Mouse (Mus musculus) embryonic fibroblast, embryonic 13.5 days (primary cell): ENCODE results near the gene March10. TPM values are rescaled to one million over a fixed set of nuclear protein-coding genes. Genes with fewer than 3 reads are reported as not detected.

Experiments
- H3K27ac ChIP-seq: 2 replicates; pipeline ENCODE4 v1.5.1; 2012; ENCODE audit warnings: low read length, control low read depth, inconsistent platforms; ENCODE audit not compliant: insufficient read depth
- H3K4me1 ChIP-seq: 2 replicates; pipeline ENCODE4 v1.6.1; 2011; ENCODE audit warnings: low read length; ENCODE audit not compliant: control insufficient read depth, insufficient read depth
- H3K4me3 ChIP-seq: 2 replicates; pipeline ENCODE4 v1.5.1; 2011; ENCODE audit warnings: mild to moderate bottlenecking, control low read depth, low read length; ENCODE audit not compliant: insufficient read depth
- CTCF ChIP-seq: IDR thresholded peaks from 2 replicates; pipeline ENCODE4 v1.5.1; 2011; ENCODE audit warnings: mild to moderate bottlenecking, control low read depth, low read length, moderate library complexity, borderline replicate concordance; ENCODE audit not compliant: insufficient read depth
- POLR2A ChIP-seq: IDR thresholded peaks from 2 replicates; pipeline ENCODE4 v1.6.1; 2011; ENCODE audit warnings: low read depth, mild to moderate bottlenecking, control low read depth, low read length, moderate library complexity
- polyA plus RNA-seq: library from polyadenylated mRNA; stranded (reverse); fragments of >200 nt; gene quantifications from 2 replicates; pipeline ENCODE4 v1.2.4, GENCODE M21; 2011; ENCODE audit warnings: low read depth; ENCODE audit not compliant: missing spikeins, insufficient read length

Gene March10
- polyA plus RNA-seq, 1 experiment, result not detected

GRCm38 (mm10) chr11:105424643-105425042 is 31.9 kb downstream of the March10 start:
- Histone ChIP-seq H3K4me3 (no peak overlapping the region), H3K4me1 (no peaks in the 10 kb centered on the region), H3K27ac (no peak overlapping the region)
- no peak for TF ChIP-seq CTCF
- TF ChIP-seq POLR2A, result no peak

GRCm38 (mm10) chr11:105420671-105421450 is 35.7 kb downstream of the March10 start:
- no peak for TF ChIP-seq POLR2A
- no peak for TF ChIP-seq CTCF
- Histone ChIP-seq H3K4me3 (no peak overlapping the region), H3K4me1 (no peaks in the 10 kb centered on the region), H3K27ac (no peak overlapping the region)

DNA sequence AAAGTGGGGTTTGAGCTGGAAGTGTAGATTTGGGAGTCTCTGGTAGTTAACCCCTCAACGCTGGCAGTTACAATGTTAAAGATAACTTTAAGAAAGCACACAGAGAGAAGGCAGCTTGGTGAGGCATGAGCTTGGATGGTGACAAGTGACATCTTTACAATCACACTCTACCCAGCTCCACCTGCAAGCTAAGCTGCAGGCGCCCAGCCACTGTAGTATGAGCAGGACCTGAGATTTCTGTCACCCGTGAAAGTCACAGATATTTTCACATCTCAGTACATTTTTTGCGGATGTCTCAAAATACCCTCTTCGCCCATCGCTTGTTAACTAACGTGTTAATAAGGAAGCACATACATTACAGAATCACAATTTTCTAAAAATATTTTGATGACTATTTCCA is 36.6 kb downstream of the March10 start:
- Histone ChIP-seq H3K4me1 (no peaks in the 10 kb centered on the region), H3K4me3 (no peak overlapping the region), H3K27ac (no peak overlapping the region)
- TF ChIP-seq POLR2A, result no peak
- TF ChIP-seq CTCF, result no peak

GRCm38 (mm10) chr11:105414009-105414408 is 42.5 kb downstream of the March10 start:
- no peak for TF ChIP-seq CTCF
- TF ChIP-seq POLR2A, result no peak
- Histone ChIP-seq H3K27ac (no peak overlapping the region), H3K4me1 (no peaks in the 10 kb centered on the region), H3K4me3 (no peak overlapping the region)

DNA sequence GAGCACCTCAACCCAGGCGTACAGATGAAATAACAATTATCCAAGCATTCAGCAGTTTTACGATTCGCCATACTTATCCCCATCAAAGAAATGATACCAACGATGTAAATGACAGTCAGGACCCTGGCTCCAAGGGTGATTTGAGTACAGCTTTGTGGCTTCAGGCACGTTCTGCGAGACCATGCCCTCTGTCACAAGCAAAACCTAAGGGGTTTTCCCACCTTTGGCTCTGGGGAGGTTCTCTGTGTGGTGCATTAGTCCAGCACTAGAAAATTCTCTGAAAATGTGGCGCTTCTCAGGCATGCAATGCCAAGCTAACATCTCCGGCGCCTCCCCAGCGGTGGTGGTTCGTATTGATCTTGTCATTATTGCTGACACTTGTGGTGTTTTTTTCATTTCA is 47.1 kb downstream of the March10 start:
- Histone ChIP-seq H3K27ac (no peak overlapping the region), H3K4me1 (no peaks in the 10 kb centered on the region)
- no peak for TF ChIP-seq POLR2A
- TF ChIP-seq CTCF, result no peak

DNA sequence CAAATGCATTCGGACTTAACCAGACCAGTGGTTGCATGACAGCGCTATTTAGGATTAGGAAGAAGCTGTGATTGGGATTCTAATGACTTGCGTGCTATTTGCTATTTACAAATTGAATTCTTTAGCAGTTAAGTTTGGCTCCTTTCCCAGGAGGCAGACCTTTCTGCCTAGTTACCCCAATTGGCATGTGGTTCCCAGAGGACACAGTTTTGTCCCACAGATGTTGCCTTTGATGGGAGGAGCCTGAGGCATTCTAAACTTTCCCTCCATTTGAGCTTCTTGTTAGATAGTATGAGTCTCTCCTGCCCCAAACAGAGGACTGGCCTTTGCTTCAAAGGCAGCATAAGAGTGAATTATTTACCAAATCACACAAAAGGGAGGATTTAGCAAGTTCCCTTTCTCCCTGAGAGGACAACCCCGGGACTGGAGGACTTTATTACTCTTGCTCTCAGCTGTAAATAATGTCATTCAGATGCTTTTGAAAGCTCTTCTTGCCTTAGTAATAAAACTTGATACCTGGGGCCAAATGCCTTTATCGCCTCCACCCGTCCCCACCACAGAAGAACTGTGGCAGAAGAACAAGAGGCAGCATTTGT is 48.6 kb downstream of the March10 start:
- TF ChIP-seq POLR2A (no peak), CTCF (no peak)
- Histone ChIP-seq H3K4me3 (no peak overlapping the region), H3K27ac (no peak overlapping the region), H3K4me1 (no peaks in the 10 kb centered on the region)

More for the DNA sequence above, 47.1 kb downstream of the March10 start:
- no peak overlapping the region for H3K4me3 ChIP-seq

DNA sequence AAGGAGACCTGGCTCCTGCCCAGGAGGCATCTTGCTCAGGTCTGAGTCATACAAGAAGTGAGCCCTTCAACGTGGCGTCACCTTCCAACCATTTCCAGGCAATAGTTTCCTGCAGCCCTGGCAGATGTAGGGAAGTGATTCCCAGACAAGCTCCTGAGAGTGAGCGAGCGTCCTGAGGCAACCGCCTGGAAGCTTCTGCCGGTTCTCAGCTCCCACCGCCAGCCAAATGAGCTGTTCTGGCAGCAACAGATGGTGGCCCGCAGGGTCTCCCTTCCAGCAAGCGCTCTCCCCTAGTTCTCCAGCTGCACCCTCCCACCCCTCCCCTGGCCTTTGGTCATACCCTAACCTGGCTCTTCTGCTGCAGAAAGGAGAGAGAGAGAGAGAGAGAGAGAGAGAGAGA is 54.2 kb downstream of the March10 start:
- H3K4me3 ChIP-seq, result no peak overlapping the region
- no peak overlapping the region for H3K27ac ChIP-seq
- no peak for TF ChIP-seq CTCF
- TF ChIP-seq POLR2A, result no peak
- no peaks in the 10 kb centered on the region for H3K4me1 ChIP-seq

GRCm38 (mm10) chr11:105390290-105390689 is 66.2 kb downstream of the March10 start:
- TF ChIP-seq POLR2A (no peak), CTCF (no peak)
- Histone ChIP-seq H3K4me1 (no peaks in the 10 kb centered on the region), H3K27ac (no peak overlapping the region)

DNA sequence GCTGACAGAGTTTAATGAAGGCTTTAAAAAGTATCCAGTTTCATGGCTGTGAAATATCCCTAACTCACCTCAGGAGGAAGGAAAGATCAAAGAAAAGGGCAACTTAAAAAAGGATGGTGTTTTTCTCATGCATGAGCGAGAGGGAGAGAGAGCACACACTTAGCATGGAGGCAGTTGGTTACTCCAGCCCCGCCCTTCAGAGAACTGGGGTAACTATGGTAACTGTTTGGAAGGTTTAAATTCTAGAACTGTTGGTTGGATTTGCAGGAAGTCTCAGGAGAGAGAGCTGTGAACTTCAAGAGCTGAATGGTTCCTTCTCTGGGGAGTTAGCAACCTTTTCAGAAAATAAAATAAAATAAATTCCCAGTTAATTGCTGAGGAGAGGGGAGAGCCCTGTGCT is 67.9 kb downstream of the March10 start:
- TF ChIP-seq POLR2A (no peak), CTCF (no peak)
- no peaks in the 10 kb centered on the region for H3K4me1 ChIP-seq
- H3K4me3 ChIP-seq, result no peak overlapping the region
- no peak overlapping the region for H3K27ac ChIP-seq

More at GRCm38 (mm10) chr11:105390290-105390689, 66.2 kb downstream of the March10 start:
- no peak overlapping the region for H3K4me3 ChIP-seq

DNA sequence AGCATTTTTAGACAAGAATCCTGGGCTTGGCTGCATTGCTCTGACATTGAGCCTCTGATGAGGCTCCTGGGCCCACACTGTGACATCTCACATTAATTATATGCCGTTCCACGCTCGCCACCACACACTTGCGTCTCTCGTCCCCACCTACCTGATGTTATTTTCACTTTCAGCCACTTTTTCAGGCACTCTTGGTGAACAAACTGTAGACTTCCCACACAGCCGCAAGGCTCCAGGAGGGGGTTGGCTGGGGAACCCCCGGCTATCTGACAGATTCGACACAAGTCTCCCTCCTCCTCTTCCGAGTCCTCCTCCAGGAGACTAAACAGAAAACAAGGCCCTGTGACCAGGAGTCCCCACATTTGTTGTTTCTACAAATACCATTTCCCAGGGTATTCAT is 71.3 kb downstream of the March10 start:
- Histone ChIP-seq H3K4me1 (no peaks in the 10 kb centered on the region), H3K27ac (no peak overlapping the region)

DNA sequence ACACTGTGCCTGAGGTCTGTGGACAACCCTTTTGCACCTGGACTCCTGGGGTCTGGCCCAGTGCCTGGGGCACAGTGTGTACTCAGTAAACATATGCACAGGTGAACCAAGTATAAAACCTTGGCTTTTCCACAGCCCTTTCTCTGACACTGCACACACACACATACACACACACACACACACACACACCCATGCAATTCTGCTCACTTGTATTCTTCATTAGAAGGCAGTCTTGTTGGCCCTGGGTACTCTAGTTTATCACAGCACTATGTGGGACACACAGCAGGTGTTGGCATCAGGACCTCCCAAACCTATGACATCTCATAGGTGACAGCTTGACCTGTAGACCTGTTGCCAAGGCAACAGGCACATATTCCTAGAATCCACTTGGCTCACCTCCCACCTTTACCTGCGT is 80.7 kb downstream of the March10 start:
- Histone ChIP-seq H3K4me1 (no peaks in the 10 kb centered on the region), H3K27ac (no peak overlapping the region), H3K4me3 (no peak overlapping the region)
- TF ChIP-seq POLR2A (no peak), CTCF (no peak)

More for the DNA sequence above, 71.3 kb downstream of the March10 start:
- TF ChIP-seq CTCF (no peak), POLR2A (no peak)
- H3K4me3 ChIP-seq, result no peak overlapping the region
